Mouse (Mus musculus): ENCODE measurements around the gene Fads3. TPM values are rescaled to one million over a fixed set of nuclear protein-coding genes. Genes with fewer than 3 reads are reported as not detected.

Fads3 gene
- polyA plus RNA-seq, 1 experiment from 2014 or later = 39.4 TPM

- Histone ChIP-seq H3K27ac (peak overlapping the region; percentile 83), H3K4me1 (replicated peaks) (peaks cover 23% of the 10 kb centered on the region), H3K4me2 (peak overlapping the region; percentile 84), H3K27me3 (no peaks in the 10 kb centered on the region), H3K36me3 (no peaks in the 10 kb centered on the region), H3K9ac (peak overlapping the region; percentile 62; the same call in 1 of the 2 replicates), H3K9me3 (replicated peaks) (no peaks in the 10 kb centered on the region), H3K4me3 (peak overlapping the region; percentile 67)
- ATAC-seq (replicated peaks; ENCODE audit: insufficient number of reproducible peaks, insufficient read depth, low FRiP score, low read depth) = peak; percentile 23; the same call in 1 of the 2 replicates
- 5% methylated on average over 22 of the region's 25 CpGs for WGBS
These were observed 60.8 kb downstream of the Fads3 start for GRCm38 (mm10) chr19:10102054-10102700.

- no peak overlapping the region for H3K4me3 ChIP-seq
- no peak overlapping the region for H3K27ac ChIP-seq
- no peaks in the 10 kb centered on the region for H3K36me3 ChIP-seq
- ATAC-seq (replicated peaks; ENCODE audit: insufficient number of reproducible peaks, insufficient read depth, low FRiP score, low read depth) = no peak
- 78% methylated on average over 6 of the region's 6 CpGs for WGBS
- no peak overlapping the region for H3K9ac ChIP-seq
- no peaks in the 10 kb centered on the region for H3K9me3 ChIP-seq (replicated peaks)
- H3K4me1 ChIP-seq (replicated peaks) = peaks cover 20% of the 10 kb centered on the region
- H3K4me2 ChIP-seq = no peak overlapping the region
- H3K27me3 ChIP-seq = no peaks in the 10 kb centered on the region
These were observed 62.9 kb downstream of the Fads3 start for GRCm38 (mm10) chr19:10104234-10104633.

GRCm38 (mm10) chr19:10105034-10105493 lies 63.7 kb downstream of the Fads3 start:
- Histone ChIP-seq H3K4me1 (replicated peaks) (peaks cover 15% of the 10 kb centered on the region), H3K36me3 (no peaks in the 10 kb centered on the region), H3K27me3 (no peaks in the 10 kb centered on the region), H3K9me3 (replicated peaks) (no peaks in the 10 kb centered on the region), H3K9ac (no peak overlapping the region), H3K4me2 (no peak overlapping the region), H3K4me3 (no peak overlapping the region), H3K27ac (no peak overlapping the region)
- ATAC-seq (replicated peaks; ENCODE audit: insufficient number of reproducible peaks, insufficient read depth, low FRiP score, low read depth) = no peak
- WGBS = 64% methylated on average over 10 of the region's 10 CpGs

GRCm38 (mm10) chr19:10106634-10107033 lies 65.3 kb downstream of the Fads3 start:
- 0 out of 2 replicates have a peak, but pooled peaks cover 7% of the 10 kb centered on the region for H3K4me1 ChIP-seq (replicated peaks)
- H3K27ac ChIP-seq = no peak overlapping the region
- H3K36me3 ChIP-seq = no peaks in the 10 kb centered on the region
- no peak overlapping the region for H3K4me2 ChIP-seq
- no peaks in the 10 kb centered on the region for H3K27me3 ChIP-seq
- ATAC-seq (replicated peaks; ENCODE audit: insufficient number of reproducible peaks, insufficient read depth, low FRiP score, low read depth) = no peak
- H3K9ac ChIP-seq = no peak overlapping the region
- H3K4me3 ChIP-seq = no peak overlapping the region
- WGBS = 87% methylated on average over 2 of the region's 2 CpGs
- no peaks in the 10 kb centered on the region for H3K9me3 ChIP-seq (replicated peaks)

- Histone ChIP-seq H3K27me3 (no peaks in the 10 kb centered on the region), H3K27ac (no peak overlapping the region), H3K4me2 (no peak overlapping the region), H3K36me3 (no peaks in the 10 kb centered on the region), H3K9ac (no peak overlapping the region), H3K4me3 (no peak overlapping the region), H3K9me3 (replicated peaks) (no peaks in the 10 kb centered on the region), H3K4me1 (replicated peaks) (0 out of 2 replicates have a peak, but pooled peaks cover 7% of the 10 kb centered on the region)
- WGBS = 80% methylated on average over 5 of the region's 5 CpGs
- ATAC-seq (replicated peaks; ENCODE audit: insufficient number of reproducible peaks, insufficient read depth, low FRiP score, low read depth) = no peak
These were observed 65.8 kb downstream of the Fads3 start for GRCm38 (mm10) chr19:10107051-10107611.

GRCm38 (mm10) chr19:10108129-10108528 lies 66.8 kb downstream of the Fads3 start:
- Histone ChIP-seq H3K4me1 (replicated peaks) (no peaks in the 10 kb centered on the region), H3K27ac (no peak overlapping the region), H3K4me2 (no peak overlapping the region), H3K27me3 (no peaks in the 10 kb centered on the region), H3K9ac (no peak overlapping the region), H3K9me3 (replicated peaks) (no peaks in the 10 kb centered on the region), H3K4me3 (no peak overlapping the region), H3K36me3 (no peaks in the 10 kb centered on the region)
- WGBS = 79% methylated on average over 1 of the region's 1 CpGs
- no peak for ATAC-seq (replicated peaks; ENCODE audit: insufficient number of reproducible peaks, insufficient read depth, low FRiP score, low read depth)

- H3K4me1 ChIP-seq (replicated peaks) = no peaks in the 10 kb centered on the region
- H3K27ac ChIP-seq = no peak overlapping the region
- 80% methylated on average over 2 of the region's 2 CpGs for WGBS
These were observed 67.3 kb downstream of the Fads3 start for GRCm38 (mm10) chr19:10108666-10109065.

More at GRCm38 (mm10) chr19:10108666-10109065, 67.3 kb downstream of the Fads3 start:
- H3K4me2 ChIP-seq = no peak overlapping the region
- no peaks in the 10 kb centered on the region for H3K36me3 ChIP-seq
- no peak overlapping the region for H3K9ac ChIP-seq
- no peak overlapping the region for H3K4me3 ChIP-seq
- ATAC-seq (replicated peaks; ENCODE audit: insufficient number of reproducible peaks, insufficient read depth, low FRiP score, low read depth) = no peak
- H3K27me3 ChIP-seq = no peaks in the 10 kb centered on the region
- H3K9me3 ChIP-seq (replicated peaks) = no peaks in the 10 kb centered on the region

Other genes with a start within 250 kb of the Fads3 start
- gene Scgb2a2, start 194.0 kb upstream of the Fads3 start, polyA plus RNA-seq (2015; fragmentation: Nextera tagmentation; extraction: Ambion mirVana) = not detected in 2 replicates
- 56.9 and 72.6 TPM in 2 replicates for gene Incenp, start 142.0 kb upstream of the Fads3 start, polyA plus RNA-seq (2015; fragmentation: Nextera tagmentation; extraction: Ambion mirVana)
- 1,879 and 1,985 TPM in 2 replicates for gene Fth1, start 61.0 kb upstream of the Fads3 start, polyA plus RNA-seq (2015; fragmentation: Nextera tagmentation; extraction: Ambion mirVana)
- 0.19 and 0.25 TPM in 2 replicates for gene Best1, start 39.9 kb upstream of the Fads3 start, polyA plus RNA-seq (2015; fragmentation: Nextera tagmentation; extraction: Ambion mirVana)
- gene Rab3il1, start 39.9 kb upstream of the Fads3 start, polyA plus RNA-seq (2015; fragmentation: Nextera tagmentation; extraction: Ambion mirVana) = 21.8 and 30.0 TPM in 2 replicates
- gene Fads2, start 60.2 kb downstream of the Fads3 start, polyA plus RNA-seq (2015; fragmentation: Nextera tagmentation; extraction: Ambion mirVana) = 29.3 and 48.4 TPM in 2 replicates
- 39.4 and 52.1 TPM in 2 replicates for gene Fads1, start 141.3 kb downstream of the Fads3 start, polyA plus RNA-seq (2015; fragmentation: Nextera tagmentation; extraction: Ambion mirVana)
- 351 and 380 TPM in 2 replicates for gene Tmem258, start 162.4 kb downstream of the Fads3 start, polyA plus RNA-seq (2015; fragmentation: Nextera tagmentation; extraction: Ambion mirVana)
- 39.9 and 53.3 TPM in 2 replicates for gene Fen1, start 162.6 kb downstream of the Fads3 start, polyA plus RNA-seq (2015; fragmentation: Nextera tagmentation; extraction: Ambion mirVana)
- gene Myrf, start 199.2 kb downstream of the Fads3 start, polyA plus RNA-seq (2015; fragmentation: Nextera tagmentation; extraction: Ambion mirVana) = 4.8 and 7.8 TPM in 2 replicates